Mouse (Mus musculus) urinary bladder, postnatal 25 days (tissue): ENCODE measurements around the gene Rps6kb2.

ENCODE experiments used
- DNase-seq: peaks from one replicate; pipeline ENCODE4 v3.0.0; 2022; ENCODE audit warnings: low spot score

The Rps6kb2 gene

DNA sequence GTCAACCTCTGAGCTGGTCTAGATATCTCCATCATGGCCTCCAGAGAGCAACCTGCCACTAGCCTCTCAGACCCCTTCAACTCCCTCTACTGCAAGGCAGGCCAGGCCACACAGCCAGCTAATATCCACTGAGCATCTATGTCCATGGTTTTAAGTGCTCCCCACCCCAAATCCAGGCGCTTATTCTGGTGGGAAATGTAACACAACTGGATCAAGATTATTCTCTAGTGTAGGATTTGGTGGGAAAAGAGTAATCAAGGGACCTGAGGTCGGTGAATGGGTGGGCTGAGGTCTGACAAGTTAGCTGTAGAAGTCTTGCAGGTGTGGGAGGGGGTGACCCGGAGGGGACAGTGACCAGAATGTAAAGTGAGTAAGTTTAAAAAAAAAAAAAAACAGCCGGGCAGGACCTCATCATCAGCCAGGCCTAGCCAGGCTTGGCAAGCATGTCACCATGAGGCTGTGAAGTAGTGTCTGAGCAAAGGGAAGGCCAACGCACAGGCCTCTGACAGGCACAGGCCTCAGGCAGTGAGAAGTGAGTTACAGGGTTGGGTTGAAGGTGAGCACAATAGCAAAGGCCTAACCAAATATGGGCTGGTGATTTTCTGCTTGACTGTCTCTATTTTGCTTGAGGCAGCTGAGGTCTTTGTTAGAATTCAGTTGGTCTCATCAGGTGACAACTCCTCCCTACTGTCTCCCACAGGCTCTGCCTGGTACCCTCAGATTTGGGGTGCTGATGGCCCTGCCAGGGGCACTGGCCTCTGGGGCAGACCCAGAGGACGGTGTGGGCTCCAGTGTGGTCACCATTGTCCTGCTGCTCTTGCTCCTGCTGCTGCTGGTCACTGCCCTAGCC lies 7.7 kb downstream of the Rps6kb2 start:
- no peak for DNase-seq

DNA sequence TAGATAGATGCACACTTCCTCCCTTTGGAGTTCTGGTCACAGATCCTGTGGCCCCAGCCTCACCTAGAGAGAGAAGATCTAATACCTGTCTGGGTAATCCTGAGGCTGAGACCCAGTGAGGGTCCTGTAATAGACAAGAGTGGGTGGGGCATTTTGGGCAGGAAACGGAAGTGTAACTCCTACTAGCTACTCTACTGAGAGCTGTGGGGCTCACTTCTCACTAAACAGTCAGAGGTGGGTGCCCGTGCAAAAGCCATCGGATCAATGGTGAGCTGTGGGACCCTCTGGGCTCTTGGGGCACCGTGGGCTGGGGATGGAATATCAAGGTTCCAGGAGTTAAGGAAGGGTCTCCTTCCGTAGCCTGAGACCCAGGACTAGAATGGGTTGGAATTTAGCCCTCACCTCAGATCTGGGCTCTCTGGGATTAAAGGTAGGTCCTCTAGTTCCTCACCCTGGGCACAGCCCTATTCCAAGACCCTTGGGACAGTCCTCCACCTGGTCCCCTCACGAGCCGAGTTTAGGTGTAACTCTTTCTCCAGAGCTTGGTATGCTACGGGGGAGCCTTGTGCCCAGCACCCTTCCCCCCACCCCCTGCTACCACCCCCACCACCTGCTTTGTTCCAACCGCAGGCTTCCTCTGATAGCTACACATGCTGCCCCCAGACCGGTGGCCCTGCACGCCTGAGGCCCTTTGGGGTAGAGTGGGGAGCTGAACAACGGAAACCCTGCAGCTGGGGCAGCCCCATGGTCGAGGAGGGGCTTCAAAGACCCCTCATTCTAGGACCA lies 8.5 kb downstream of the Rps6kb2 start:
- DNase-seq, result no peak

DNA sequence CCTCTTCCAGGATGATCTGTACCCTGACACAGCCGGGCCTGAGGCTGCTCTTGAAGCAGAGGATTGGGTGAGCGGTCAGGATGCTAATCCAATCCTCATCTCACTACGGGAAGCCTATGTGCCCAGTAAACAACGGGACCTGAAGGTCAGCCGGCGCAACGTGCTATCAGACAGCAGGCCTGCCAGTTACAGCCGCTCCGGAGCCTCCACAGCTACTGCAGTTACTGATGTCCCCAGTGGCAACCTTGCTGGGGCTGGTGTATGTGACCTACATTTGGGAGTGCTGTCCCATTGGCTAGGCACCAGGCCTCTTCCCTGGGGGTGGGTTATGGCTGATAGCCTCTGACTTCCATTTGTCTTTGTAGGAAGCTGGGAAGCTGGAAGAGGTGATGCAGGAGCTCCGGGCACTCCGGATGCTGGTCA lies 9.9 kb downstream of the Rps6kb2 start, which contains the start of gene Ptprcap:
Gene Ptprcap, plus strand, starts transcription at position 373 of the 423 bp plus-strand sequence.
- no peak for DNase-seq

DNA sequence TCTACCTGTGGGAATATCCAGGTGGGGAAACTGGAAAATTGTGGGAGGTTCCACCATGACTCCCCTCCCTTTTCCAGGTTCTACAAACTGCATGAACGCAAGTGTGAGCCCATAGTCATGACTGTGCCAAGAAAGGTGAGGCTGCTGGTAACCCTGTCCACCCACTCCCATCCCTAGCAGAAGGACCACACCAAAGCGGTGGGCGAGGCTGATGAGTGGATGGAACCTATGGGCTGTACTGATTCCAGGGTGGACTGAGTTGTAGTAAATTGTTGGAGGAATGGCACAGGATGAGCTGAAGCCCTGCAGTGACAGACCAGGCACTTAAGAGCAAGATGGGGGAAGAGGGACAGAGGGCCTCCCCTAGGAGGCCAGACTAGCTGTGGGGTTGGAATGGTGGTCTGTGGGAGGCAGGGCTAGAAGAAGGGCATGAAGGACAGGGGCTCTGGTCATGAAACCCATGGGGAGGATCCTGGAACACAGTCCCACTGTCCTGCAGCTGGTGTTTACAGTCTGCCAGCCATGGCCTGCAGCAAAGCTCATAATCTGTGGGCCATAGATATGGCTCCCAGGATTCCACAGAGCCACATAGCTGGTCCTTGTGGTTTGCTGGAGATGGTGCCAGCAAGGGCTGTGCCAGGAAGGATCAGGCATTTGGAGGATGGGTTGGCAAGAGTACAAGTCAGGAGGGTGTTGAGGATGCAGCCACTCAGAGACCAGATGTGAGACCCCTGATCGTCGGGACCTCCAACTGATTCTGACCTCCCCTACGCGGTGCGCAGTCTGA lies 10.5 kb downstream of the Rps6kb2 start:
- no peak for DNase-seq

DNA sequence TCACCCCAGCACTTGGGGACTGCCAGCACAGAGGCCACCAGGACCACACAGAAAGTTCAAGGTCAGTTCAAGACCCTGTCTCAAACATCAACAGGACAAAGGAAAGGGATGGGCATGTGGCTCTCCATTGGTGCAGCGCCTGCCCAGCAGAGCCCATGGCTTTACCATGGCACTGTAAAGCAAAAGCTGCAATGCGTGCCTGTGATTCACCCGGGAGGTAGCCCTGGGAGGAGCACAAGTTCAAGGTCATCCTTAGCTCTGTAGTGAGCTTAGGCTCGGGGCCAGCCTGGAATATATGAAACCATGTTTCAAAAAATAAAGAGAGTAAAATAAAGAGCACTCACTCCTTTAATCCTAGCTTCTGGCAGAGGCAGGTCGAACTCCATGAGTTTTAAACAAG lies 11.3 kb downstream of the Rps6kb2 start:
- no peak for DNase-seq

DNA sequence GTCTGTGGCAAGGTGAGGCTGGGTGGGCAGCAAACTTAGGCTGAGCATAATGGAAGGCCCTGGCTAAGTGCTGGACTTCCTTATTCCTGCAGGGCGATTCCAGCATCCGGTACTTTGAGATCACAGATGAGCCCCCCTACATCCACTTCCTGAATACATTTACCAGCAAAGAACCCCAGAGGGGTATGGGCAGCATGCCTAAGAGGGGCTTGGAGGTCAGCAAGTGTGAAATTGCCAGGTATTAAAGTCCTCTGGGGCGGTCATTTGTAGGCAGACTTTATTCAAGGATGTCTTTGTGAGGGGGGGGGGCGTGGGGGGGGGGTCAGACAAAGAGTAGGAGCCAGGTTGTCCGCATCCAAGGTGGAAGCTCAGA lies 11.7 kb downstream of the Rps6kb2 start:
- no peak for DNase-seq

DNA sequence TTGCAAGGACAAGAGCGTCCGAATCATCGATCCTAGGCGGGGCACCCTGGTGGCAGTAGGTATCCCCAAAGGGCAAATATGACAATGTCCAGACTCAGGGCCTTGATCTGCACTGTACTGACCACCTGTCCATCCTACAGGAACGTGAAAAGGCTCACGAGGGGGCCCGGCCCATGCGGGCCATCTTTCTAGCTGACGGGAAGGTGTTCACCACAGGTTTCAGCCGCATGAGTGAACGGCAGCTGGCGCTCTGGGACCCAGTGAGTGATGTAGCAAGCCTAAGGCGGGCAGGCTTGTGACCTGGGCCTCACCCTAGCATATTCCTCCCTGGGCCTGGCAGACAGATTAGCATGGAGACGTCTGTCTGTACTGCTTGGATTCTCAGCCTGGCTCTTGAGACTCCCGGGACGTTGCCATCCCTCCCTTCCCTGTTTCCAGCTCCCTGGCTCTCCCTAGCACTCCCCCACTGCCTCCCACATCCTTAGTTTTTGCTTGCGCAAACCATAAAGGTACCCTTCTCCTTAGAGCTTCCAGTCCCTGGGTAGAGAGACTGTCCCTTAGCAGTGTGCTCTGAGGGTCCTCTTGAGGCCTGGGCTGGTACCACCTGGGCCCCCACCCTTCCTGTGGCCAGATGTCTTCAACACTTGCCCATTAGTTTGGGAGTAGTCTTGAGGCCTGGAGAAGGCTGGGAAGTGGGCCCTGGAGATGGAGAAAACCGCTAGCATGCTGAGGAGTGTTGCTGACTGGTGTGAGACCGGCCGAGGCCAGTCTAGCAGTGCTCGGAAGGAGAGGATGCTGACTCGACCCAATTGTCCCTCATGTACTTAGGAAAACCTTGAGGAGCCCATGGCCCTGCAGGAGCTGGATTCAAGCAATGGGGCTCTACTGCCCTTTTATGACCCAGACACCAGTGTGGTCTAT lies 12.3 kb downstream of the Rps6kb2 start:
- no peak for DNase-seq

DNA sequence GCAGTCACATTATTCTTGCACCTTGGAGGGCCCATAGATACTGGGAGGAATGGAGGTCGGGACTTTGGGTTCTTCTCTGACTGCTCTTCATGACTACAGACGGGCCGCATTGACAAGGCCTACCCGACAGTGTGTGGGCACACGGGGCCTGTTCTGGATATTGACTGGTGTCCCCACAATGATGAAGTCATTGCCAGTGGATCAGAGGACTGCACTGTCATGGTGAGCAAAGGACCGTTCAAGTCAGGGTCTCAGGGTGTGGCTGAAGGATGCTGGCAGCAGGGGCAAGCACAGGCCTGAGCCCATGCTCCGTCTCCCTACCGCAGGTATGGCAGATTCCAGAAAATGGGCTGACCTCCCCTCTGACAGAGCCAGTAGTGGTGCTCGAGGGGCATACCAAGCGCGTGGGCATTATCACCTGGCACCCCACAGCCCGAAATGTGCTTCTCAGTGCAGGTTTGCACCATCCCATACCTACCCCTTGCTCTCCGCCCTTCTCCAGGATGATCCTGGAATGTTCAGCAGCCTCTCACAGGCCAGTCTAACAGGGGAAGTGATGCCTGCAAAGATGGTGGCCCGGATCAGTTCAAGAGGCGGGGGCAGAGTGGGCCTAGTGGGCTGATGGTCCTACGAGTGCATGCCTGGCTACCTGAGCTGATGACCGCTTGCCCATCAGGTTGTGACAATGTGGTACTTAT lies 13.2 kb downstream of the Rps6kb2 start:
- DNase-seq, result no peak

DNA sequence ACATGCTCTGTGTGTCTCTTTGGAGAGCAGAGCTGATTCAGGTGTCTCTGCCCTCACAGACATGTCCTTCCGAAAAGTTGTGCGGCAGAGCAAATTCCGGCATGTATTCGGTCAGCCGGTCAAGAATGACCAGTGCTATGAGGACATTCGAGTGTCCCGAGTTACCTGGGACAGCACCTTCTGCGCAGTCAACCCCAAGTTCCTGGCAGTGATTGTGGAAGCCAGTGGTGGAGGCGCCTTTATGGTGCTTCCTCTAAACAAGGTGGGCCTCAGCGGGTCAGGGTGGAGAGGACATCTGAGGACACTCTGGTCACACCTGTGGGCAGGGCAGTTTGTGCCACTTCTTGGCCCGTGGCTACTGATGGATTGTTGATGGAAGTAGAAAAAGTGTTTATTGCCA lies 13.9 kb downstream of the Rps6kb2 start:
- no peak for DNase-seq

DNA sequence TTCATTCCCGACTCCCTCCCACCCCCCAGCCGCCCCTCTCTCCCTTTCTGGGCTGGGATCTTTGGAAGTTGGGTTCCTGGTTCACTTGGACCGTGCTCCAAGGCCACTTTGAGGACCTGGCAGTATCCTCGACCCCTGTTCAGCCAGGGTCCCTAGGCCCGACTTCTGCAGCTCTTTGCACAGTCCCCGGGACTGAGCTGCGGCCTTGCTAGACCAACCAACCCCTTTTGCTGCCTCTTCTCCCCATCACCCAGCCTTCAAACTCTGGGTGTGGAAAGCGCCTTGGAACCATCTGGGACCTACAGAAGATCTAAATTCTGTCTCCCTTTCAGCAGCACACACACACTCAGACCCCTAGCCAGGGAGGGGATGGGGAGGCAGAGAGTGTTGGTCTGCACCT lies 14.3 kb downstream of the Rps6kb2 start:
- DNase-seq, result no peak

DNA sequence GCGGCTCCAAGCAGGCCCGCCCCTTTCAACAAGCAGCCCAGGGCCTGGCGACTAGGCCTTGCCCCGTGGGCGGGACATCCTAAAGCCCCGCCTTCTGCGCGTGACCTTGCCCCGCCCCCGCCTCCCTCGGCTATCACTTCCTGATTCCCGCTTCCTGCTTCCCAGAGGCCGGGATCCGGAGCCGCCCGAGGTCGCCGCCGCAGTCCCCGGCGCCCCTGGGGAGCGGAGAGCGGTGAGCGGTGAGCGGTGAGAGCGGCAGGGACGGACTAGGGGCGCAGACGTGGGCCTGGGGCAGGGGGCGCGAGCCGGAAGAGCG lies 14.7 kb downstream of the Rps6kb2 start, which contains the start of gene Coro1b:
Gene Coro1b, plus strand, starts transcription at position 129 of the 316 bp plus-strand sequence.
- peak; percentile 98 for DNase-seq

DNA sequence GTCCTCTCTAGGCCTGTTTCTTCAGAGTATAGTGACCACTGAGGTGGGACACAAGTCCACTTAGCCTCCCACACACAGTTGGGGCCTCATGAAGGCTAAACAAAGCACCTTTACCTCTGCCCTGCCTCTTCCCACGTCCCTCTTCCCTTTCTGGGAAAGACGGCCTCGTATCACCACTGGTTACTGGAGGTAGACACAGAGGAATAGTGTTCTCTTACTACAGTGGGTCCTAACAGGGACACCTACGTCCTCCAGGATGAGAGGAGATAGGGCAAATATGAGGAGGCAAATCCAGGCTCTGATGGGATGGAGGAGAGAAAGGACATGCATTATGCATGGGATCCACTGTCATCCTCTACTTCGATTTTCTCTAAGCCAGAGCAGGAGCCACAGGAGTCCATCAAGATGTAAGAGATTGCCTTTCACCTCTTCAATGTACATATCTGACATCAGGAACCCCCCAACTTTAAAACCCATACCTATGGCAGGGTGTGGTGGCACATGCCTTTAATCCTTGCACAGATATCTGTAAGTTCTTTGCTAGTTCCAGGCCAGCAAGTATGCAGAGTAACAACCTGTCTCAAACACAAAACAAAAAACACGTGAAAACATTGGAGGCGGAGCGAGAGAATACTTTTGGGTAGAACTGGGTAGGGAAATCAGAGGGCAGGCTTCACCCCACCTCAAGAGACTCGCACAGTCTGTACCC lies 15.2 kb downstream of the Rps6kb2 start:
- DNase-seq, result no peak

DNA sequence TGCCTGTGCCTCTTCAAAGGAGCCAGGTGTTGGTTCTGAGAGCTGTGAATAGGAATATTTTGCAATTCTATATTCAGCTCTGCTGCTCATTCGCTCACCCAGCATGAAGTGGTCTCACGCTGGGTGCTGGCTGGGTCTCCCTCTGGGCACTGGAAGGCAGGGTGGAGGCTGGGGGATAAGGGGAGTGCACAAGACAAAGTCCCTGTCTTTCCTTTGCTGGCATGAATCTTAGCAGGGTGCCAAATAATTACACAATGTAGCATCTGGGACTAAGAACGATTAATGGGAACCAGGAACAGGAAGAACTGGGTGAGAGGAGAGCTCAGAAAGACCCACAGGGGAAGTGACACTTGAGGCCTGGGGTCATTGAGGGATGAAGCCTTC lies 16.1 kb downstream of the Rps6kb2 start:
- DNase-seq, result no peak

DNA sequence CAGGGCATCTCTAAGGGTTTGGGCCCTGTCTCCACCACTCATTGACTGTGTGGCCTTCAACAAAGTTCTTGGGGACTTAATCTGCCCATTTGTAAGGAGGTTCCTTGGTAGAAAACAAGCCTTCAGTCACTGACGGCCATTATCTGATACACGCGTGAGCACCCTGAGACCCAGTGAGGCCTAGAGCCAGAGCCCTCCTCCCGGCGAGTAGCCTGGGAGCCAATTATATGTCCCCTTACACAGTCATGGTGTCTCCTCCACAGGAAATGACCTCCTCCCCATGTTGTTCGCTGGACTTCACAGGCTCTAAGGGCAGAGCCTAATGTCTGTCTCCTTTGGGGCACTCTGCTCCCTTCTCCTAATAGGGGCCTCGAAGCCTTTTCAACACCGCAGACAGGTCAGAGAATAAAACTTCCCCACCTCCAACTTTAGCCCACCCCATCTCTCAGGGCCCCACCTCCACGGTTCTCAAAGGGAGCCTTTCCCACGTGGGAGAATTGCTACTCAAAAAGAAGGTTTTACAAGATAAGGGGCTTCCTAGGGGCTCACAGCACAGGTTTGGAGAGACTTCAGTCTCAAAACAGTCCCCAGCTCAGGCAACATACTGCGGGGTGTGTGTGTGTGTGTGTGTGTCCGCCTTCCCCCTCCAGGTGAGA lies 16.7 kb downstream of the Rps6kb2 start:
- no peak for DNase-seq

DNA sequence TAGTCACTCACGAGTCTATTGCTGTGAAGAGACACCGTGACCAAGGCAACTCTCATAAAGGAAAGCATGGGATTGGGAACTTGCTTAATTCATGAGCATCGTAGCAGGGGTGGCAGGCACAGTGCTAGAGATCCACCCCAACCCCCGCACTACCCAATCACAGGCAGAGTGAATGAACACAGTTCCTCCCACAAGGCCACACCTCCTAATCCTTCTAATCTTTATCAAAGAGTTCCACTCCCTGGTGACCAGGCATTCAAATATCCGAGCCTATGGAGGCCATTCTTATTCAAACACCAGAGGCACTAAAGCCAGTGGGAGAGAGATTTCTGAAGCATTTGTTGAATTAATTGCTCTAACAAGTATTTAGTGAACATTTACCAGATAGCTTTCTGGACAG lies 17.2 kb downstream of the Rps6kb2 start:
- DNase-seq, result no peak

DNA sequence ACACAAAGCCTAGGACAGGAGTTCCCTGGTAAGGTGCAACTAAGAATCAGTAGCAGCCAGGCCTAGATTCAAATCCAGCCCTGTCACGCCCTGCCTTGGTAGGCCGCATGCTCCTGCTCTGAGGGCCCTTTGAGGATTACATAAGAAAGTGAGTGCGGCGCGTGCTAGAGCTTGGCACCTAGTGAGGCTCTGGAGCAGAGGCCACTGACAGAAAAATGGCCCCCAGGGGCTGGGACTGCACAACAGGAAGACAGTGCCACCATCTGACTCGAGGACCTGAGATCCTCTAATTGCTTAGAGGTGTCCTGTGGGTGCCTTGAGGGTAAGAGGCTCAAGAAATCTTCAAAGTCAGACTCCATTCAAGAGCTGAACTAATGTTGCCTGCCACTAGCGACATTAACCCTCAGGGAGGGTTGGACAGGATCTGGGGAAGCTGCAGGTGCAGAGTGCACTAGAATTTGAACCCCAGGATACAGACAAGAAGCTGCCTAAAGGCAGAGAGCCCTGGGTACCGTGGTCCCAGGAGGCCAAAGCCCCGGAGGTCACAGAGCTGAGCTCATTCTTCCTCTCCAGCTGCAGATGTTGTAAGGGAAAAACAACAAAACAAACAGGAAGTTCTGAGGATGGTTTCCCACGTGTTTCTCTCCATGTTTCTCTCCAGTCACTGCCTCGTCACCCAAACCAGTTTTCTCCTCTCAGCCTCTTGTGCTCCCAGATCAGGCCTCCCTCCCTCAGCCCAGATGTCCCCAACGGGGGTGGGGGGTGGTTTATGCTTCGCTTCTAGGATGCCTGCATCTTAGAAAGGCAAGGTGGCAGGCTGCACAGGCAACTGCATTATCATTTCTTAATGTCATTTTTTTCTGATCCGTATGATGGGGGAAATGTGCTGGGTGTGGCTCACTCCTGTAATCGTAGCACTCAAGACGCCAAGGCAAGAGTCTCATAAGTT lies 18.3 kb downstream of the Rps6kb2 start:
- DNase-seq, result no peak

DNA sequence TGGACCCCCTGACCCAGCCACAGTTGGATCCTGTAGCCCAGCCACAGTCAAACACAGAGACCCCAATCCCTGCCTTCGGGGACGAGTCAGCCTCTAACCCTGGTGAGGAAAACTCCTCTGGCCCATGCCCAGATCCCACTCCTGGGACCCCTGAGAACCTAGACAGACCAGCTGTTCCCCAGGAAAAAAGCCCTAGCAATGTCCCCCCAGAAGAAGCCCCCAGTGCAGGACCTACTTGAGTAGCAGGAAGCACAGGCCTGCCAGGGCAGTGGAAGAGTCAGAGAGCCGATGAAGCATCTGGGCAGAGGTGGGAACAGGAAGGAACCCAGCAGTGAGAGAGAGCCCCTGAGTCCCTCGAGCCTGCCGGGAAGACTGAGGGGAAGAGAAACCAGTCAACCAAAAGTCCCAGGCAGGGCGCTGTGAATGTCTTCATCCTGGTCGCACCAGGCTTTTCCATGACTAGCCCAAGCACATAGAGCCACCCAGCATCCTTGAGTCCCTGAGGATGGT lies 19.3 kb downstream of the Rps6kb2 start, which contains the start of gene Cabp4:
Gene Cabp4, minus strand, starts transcription at position 275 of the 510 bp plus-strand sequence.
- DNase-seq, result no peak
